Mouse (Mus musculus): Measurements from ENCODE around the gene Prdm5. TPM values are rescaled to one million over a fixed set of nuclear protein-coding genes. Genes with fewer than 3 reads are reported as not detected.

Prdm5 gene
- polyA plus RNA-seq, 2 experiments from 2014 or later = 1.4 to 2.1 TPM

GRCm38 (mm10) chr6:65935566-65936281 lies 156.9 kb downstream of the Prdm5 start:
- no peak for ATAC-seq

- ATAC-seq = no peak
Observed at GRCm38 (mm10) chr6:65950492-65950891, 171.7 kb downstream of the Prdm5 start.

GRCm38 (mm10) chr6:65952309-65952708 lies 173.5 kb downstream of the Prdm5 start, which contains the start of gene 4930544G11Rik:
4930544G11Rik (plus strand) TSS chr6:65952609.
- ATAC-seq = no peak

GRCm38 (mm10) chr6:65969386-65970111 lies 190.8 kb downstream of the Prdm5 start:
- no peak for ATAC-seq

GRCm38 (mm10) chr6:65970410-65970809 lies 191.6 kb downstream of the Prdm5 start:
- ATAC-seq = no peak

Other genes starting within 250 kb of the Prdm5 start
- gene Ndnf, start 107.4 kb upstream of the Prdm5 start, polyA plus RNA-seq (2017; shearing (Covaris generic)) = under 1 TPM; 0.25 to 0.74 TPM
- not detected for gene 4930544G11Rik, start 173.6 kb downstream of the Prdm5 start, polyA plus RNA-seq (2017; shearing (Covaris generic))

All from activated CD4-positive, CD25-positive, alpha-beta regulatory T cell, adult 4 months (primary cell).